Mouse (Mus musculus): Measurements from ENCODE around the gene Rgs4.

DNA sequence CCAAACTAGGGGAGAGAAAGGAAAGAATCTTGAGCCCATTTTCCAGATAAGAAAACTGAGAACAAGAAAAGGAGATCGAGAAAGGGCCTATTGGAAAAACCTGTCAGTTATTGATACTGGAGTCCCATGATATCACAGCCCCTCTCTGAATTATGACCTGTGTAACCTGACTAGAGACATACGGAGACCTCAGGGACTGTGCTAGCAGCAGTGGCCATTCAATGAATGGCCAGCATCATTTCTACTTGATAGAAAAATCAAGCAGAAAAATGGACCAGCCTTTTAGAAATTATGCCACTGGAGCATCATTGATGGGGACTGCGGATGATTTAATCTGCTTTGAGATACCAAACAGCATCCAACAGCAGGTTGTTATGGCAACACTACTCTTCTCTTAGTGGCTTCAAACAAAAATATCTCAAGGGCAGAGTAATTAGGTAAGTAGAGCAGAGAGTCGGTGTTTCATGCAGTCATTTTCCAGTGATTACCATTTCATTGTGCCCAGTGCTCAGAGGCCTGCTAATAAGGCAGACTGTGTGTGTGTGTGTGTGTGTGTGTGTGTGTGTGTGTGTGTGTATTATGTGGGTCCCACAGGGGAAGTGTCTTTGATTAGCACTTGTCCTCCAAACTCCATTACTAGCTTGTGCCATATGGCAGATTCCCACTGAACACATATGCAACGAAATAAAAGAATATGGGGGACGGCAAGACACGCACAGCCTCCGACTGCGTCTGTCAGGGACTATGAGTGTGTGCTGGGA lies 16.6 kb upstream of the Rgs4 start:
- no peak for TF ChIP-seq CTCF (IDR thresholded peaks at IDR 0.05; ENCODE audit: control insufficient read depth, insufficient read depth, insufficient replicate concordance, low read depth, low read length)
- no peak for TF ChIP-seq POLR2A (IDR thresholded peaks at IDR 0.05; ENCODE audit: control insufficient read depth, low read depth, low read length)

All from testis, adult 2 months (tissue).